ENCODE assay signal across 8 mouse cellular contexts in the genomic region with DNA sequence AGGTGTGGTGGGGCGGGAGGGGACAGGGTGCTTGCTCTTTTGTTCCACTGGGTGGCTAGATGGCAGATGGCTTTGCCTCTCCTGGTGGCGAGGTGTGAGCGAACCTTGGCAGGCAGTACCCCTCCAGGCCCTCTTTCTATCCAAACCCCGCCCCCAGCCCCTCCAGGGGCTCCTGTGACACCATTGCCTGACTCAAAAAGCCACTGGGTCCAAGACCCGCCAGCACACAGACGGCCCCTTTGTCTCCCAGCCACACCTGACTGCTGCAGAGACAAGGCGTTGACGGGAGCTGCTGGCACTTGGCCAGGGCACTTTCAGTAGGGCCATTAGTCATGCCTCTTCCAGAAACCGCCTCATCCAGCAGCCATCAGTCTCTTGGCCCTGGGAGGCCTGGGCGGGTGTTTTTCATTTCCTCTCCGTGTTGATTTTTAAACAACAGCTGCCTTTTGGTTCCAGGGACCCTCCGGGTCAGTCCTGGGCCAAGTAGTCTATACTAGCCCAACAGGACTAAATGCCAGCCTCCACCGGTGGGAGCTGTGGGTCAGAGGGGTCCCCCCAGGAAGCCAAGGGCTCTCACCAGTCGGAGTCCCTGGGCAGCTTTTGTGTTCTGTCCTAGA. TPM values are rescaled to one million over a fixed set of nuclear protein-coding genes. Genes with fewer than 3 reads are reported as not detected.
DNase-seq lines count a peak whose midpoint lies in the region; ATAC-seq and TF ChIP-seq lines count a peak whose summit lies in the region.

No protein-coding gene starts in this region.

- no peak for DNase-seq in kidney, adult 18-20 months
- DNase-seq in adrenal gland, adult 8-10 months, result peak; percentile 30
- DNase-seq in embryonic facial prominence, embryonic 11.5 days (ENCODE audit: low spot score), result peak; percentile 82
- DNase-seq in heart, embryonic 10.5 days (ENCODE audit: low spot score), result peak; percentile 93
- DNase-seq in limb, embryonic 10.5 days (ENCODE audit: low spot score), result peak; percentile 87
- DNase-seq in layer of hippocampus, postnatal 25 days (ENCODE audit: extremely low spot score in 1 of 2, low spot score in 1 of 2), result no peak

- H3K4me2 ChIP-seq in kidney, embryonic 15.5 days, result peak overlapping the region; percentile 35
- 0 out of 2 replicates have a peak overlapping the region, but pooled peaks have one; percentile 4 for H3K4me2 ChIP-seq in embryonic facial prominence, embryonic 11.5 days (ENCODE audit: low read depth, low read length)
- peak overlapping the region; percentile 39 for H3K4me2 ChIP-seq in myocyte (ENCODE audit: low read depth)

- H3ac ChIP-seq in myocyte (ENCODE audit: control insufficient read depth, insufficient read length), result no peak overlapping the region

- H3K79me2 ChIP-seq in myocyte (ENCODE audit: control insufficient read depth, insufficient read depth), result no peaks in the 10 kb centered on the region

- peaks cover 31% of the 10 kb centered on the region for H3K4me1 ChIP-seq in kidney, embryonic 15.5 days
- H3K4me1 ChIP-seq in embryonic facial prominence, embryonic 11.5 days (ENCODE audit: control insufficient read depth, insufficient read depth, low read length), result peaks cover 11% of the 10 kb centered on the region
- peaks cover 25% of the 10 kb centered on the region for H3K4me1 ChIP-seq in heart, embryonic 10.5 days
- H3K4me1 ChIP-seq in limb, embryonic 10.5 days, result peaks cover 36% of the 10 kb centered on the region

- H3K9me3 ChIP-seq in kidney, embryonic 15.5 days (replicated peaks), result no peaks in the 10 kb centered on the region
- H3K9me3 ChIP-seq in embryonic facial prominence, embryonic 11.5 days (replicated peaks; ENCODE audit: control insufficient read depth, low read length), result no peaks in the 10 kb centered on the region
- no peaks in the 10 kb centered on the region for H3K9me3 ChIP-seq in heart, embryonic 10.5 days
- no peaks in the 10 kb centered on the region for H3K9me3 ChIP-seq in limb, embryonic 10.5 days (replicated peaks)

- peak overlapping the region; percentile 67 for H3K27ac ChIP-seq in kidney, embryonic 15.5 days
- peak overlapping the region; percentile 68 for H3K27ac ChIP-seq in embryonic facial prominence, embryonic 11.5 days (replicated peaks; ENCODE audit: low read depth, low read length)
- peak overlapping the region; percentile 86 for H3K27ac ChIP-seq in heart, embryonic 10.5 days
- peak overlapping the region; percentile 85 for H3K27ac ChIP-seq in limb, embryonic 10.5 days

- ATAC-seq in kidney, embryonic 15.5 days (replicated peaks; ENCODE audit: low FRiP score), result peak; percentile 76
- peak; percentile 79 for ATAC-seq in embryonic facial prominence, embryonic 11.5 days (replicated peaks; ENCODE audit: insufficient number of reproducible peaks, low FRiP score, low TSS enrichment, low read depth)

- WGBS in kidney, embryonic 15.5 days, result 20% methylated on average over 14 of the region's 14 CpGs
- WGBS in embryonic facial prominence, embryonic 11.5 days, result 22% methylated on average over 14 of the region's 14 CpGs
- 15% methylated on average over 14 of the region's 14 CpGs for WGBS in heart, embryonic 10.5 days
- 26% methylated on average over 14 of the region's 14 CpGs for WGBS in limb, embryonic 10.5 days

- H3K36me3 ChIP-seq in kidney, embryonic 15.5 days, result no peaks in the 10 kb centered on the region
- no peaks in the 10 kb centered on the region for H3K36me3 ChIP-seq in embryonic facial prominence, embryonic 11.5 days (replicated peaks; ENCODE audit: control insufficient read depth, insufficient read depth, low read depth, low read length)
- no peaks in the 10 kb centered on the region for H3K36me3 ChIP-seq in heart, embryonic 10.5 days
- H3K36me3 ChIP-seq in limb, embryonic 10.5 days, result no peaks in the 10 kb centered on the region
- H3K36me3 ChIP-seq in myocyte (ENCODE audit: control insufficient read depth, insufficient read depth), result no peaks in the 10 kb centered on the region

- H3K9ac ChIP-seq in kidney, embryonic 15.5 days, result no peak overlapping the region
- H3K9ac ChIP-seq in embryonic facial prominence, embryonic 11.5 days (replicated peaks; ENCODE audit: low read length), result no peak overlapping the region

- no peak overlapping the region for H3K4me3 ChIP-seq in kidney, embryonic 15.5 days (replicated peaks)
- H3K4me3 ChIP-seq in embryonic facial prominence, embryonic 11.5 days (ENCODE audit: low read depth, low read length), result no peak overlapping the region
- H3K4me3 ChIP-seq in heart, embryonic 10.5 days, result peak overlapping the region; percentile 31
- no peak overlapping the region; the same call in 1 of the 2 replicates for H3K4me3 ChIP-seq in limb, embryonic 10.5 days
- H3K4me3 ChIP-seq in myocyte, result no peak overlapping the region

- no peaks in the 10 kb centered on the region for H3K27me3 ChIP-seq in kidney, embryonic 15.5 days
- H3K27me3 ChIP-seq in embryonic facial prominence, embryonic 11.5 days (ENCODE audit: control insufficient read depth, insufficient read depth, low read length), result no peaks in the 10 kb centered on the region
- no peaks in the 10 kb centered on the region; the same call in 1 of the 2 replicates for H3K27me3 ChIP-seq in heart, embryonic 10.5 days (ENCODE audit: insufficient read depth, poor library complexity, severe bottlenecking)
- no peaks in the 10 kb centered on the region for H3K27me3 ChIP-seq in limb, embryonic 10.5 days (ENCODE audit: low read depth, poor library complexity, severe bottlenecking)
- H3K27me3 ChIP-seq in myocyte (ENCODE audit: control insufficient read depth, insufficient read depth, insufficient read length), result no peaks in the 10 kb centered on the region

- no peak for TF ChIP-seq POLR2A in myocyte (IDR thresholded peaks at IDR 0.05; ENCODE audit: insufficient read length, low read depth)

TF ChIP-seq in myocyte, 11 proteins besides CTCF, POLR2A, EP300 and RAD21:
- TF ChIP-seq TCF12 (IDR thresholded peaks at IDR 0.05; ENCODE audit: insufficient read depth, poor library complexity, severe bottlenecking) (peak; percentile 14), USF1 (IDR thresholded peaks at IDR 0.05; ENCODE audit: low read depth) (no peak), MAX (IDR thresholded peaks at IDR 0.05; ENCODE audit: low read depth) (no peak), TCF3 (IDR thresholded peaks at IDR 0.05; ENCODE audit: insufficient read length, low read depth) (peak; percentile 7), MYOD1 (IDR thresholded peaks at IDR 0.05; ENCODE audit: control insufficient read depth in 1 of 3, insufficient read length in 2 of 3, low read depth in 2 of 3) (peak in 2 of 3 experiments; percentile 63 to 77), SRF (IDR thresholded peaks at IDR 0.05; ENCODE audit: control insufficient read depth, insufficient read length, low read depth) (no peak), REST (IDR thresholded peaks at IDR 0.05; ENCODE audit: insufficient read depth, insufficient read length) (no peak), CEBPB (IDR thresholded peaks at IDR 0.05; ENCODE audit: insufficient read depth, poor library complexity, severe bottlenecking) (no peak), POLR2AphosphoS2 (IDR thresholded peaks at IDR 0.05; ENCODE audit: insufficient read length, low read depth) (no peak), MYOG (IDR thresholded peaks at IDR 0.05; ENCODE audit: control insufficient read depth in 1 of 3, insufficient read depth in 1 of 3, insufficient read length in 2 of 3, low read depth in 2 of 3) (peak in 1 of 3 experiments; percentile 42), E2F4 (IDR thresholded peaks at IDR 0.05; ENCODE audit: insufficient read depth) (no peak)

RNA-seq across cellular contexts. Expression of a gene that starts 58.4 kb away (rescaled TPM):
- 0.48 and 0.62 TPM in 2 replicates for polyA plus RNA-seq in kidney, embryonic 15.5 days (2015; fragmentation: Nextera tagmentation; extraction: Ambion mirVana)
- total RNA-seq in adrenal gland, adult 8-10 months (2022), result 10 to 100 TPM in 2 of 4 experiments, 1 to 10 TPM in 2; 2.7 to 16.1 (median 9.2) TPM
- polyA plus RNA-seq in embryonic facial prominence, embryonic 11.5 days (2014; fragmentation: Nextera tagmentation; extraction: Ambion mirVana), result 0.70 and 0.72 TPM in 2 replicates
- 0.26 and 0.62 TPM in 2 replicates for polyA plus RNA-seq in heart, embryonic 10.5 days (2016; fragmentation: Nextera tagmentation; extraction: Ambion mirVana)
- polyA plus RNA-seq in limb, embryonic 10.5 days (2016; fragmentation: Nextera tagmentation; extraction: Ambion mirVana), result 0.26 and 0.33 TPM in 2 replicates
- polyA plus RNA-seq in myocyte (2012; fragmentation: generic; extraction: Trizol), result 0.61 TPM
- total RNA-seq in layer of hippocampus, postnatal 25 days (2021), result 1 to 10 TPM; 2.1 to 2.6 TPM

Comparison
In these comparisons a context has a peak if more than half of its experiments do, and no peak if none do; other contexts are left out.
1. DNase-seq: peak in adrenal gland, adult 8-10 months (single experiment), embryonic facial prominence, embryonic 11.5 days (single experiment), heart, embryonic 10.5 days (single experiment) and limb, embryonic 10.5 days (single experiment); none in kidney, adult 18-20 months (single experiment) and layer of hippocampus, postnatal 25 days (0 of 2).
2. Peak in every context shown above with its lines, with median percentiles within 50 percentile points of each other: H3K27ac ChIP-seq and H3K4me2 ChIP-seq.